Mouse (Mus musculus): ENCODE measurements around the gene Pvr. TPM values are rescaled to one million over a fixed set of nuclear protein-coding genes. Genes with fewer than 3 reads are reported as not detected.

Gene Pvr
- 12.9 and 18.0 TPM in 2 replicates for polyA plus RNA-seq (2012; rRNA removed; ENCODE audit: low replicate concordance)

DNA sequence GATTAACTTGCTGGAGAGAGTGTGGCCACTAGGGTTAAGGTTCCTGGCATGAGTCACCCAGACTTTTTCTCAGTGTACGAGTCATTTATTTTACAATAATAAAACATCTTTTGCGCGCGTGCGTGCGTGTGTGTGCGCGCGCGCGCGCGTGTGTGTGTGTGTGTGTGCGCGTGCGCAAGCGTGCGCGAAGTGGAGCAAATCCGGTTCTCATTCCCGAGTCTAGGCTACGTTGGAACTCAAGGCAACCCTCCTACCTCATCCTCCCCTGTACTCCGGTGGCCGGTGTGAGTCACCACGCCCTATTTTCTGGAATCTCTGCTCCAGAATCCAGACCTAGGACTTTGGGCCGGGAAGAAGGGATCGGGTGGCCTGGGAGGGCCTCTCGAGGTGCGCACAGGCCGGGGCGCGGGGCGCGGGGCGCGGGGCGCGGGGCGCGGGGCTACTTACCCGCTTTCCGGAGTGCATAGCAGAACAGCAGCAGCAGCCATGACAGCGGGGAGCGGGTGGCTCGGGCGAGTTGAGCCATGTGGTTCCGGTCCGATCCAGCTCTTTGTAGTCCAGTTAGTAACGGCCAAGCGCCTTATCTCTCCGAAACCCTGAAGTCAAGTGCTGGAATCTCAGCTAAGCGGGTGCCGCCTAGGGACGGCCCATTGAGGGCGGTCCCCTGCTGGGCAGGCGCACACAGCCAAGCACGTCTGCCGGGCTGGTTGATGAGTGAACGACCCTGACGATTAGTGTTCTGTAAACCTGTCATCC is at the start of gene Pvr:
Pvr (minus strand) TSS at position 655 of the 756 bp plus-strand sequence.

DNA sequence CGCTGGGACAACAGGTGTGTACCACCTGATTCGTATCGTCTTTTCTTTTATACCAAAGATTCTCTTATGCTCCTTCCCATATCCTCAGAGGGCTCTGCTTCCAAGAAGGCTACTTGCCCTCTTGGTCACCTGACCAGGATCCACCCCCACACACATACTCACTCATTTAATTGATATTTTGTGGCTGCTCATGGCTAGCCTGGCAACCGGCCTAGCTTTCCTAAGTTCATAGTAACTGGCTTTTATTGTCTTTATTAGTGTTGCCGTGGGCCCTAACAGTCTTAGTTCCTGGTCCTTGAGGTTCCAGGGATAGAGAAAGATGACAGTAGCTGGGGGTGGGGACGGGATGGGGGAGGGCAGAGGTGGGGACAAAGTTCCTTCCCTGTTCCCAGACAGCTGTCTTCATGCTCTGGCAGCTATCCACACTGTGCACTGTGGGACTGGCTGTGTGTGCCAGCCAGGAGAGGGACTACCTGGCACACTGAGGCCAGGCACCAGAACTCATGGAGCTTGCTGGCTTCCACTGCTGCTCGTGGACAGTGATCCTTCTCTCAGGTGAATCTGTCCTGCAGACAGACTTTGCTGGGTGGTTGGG is 44.1 kb upstream of the Pvr start, which contains the start of gene Ceacam20:
Ceacam20 (plus strand) TSS at position 428 of the 595 bp plus-strand sequence.

DNA sequence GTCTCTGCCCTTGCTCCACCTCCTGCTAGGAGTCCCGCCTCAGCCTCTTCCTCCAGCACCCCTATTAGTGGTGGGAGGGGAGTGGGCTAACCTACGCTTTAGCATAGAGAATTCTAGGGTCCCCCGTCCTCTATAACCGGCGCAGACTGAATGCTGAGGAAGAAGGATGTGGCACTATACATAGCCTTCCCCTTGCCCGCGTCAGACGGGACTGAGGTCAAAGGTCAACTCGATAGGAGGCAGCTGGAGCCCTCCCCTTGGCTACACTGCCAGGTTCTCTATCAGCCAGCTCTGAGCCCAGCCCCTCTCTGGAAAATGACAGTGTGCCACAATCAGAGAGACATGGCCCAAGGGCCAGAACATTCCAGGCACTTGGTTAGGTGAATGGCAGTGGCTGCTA is 29.6 kb upstream of the Pvr start, which contains the start of gene Igsf23:
Igsf23 (minus strand) TSS at position 168 of the 400 bp plus-strand sequence.

DNA sequence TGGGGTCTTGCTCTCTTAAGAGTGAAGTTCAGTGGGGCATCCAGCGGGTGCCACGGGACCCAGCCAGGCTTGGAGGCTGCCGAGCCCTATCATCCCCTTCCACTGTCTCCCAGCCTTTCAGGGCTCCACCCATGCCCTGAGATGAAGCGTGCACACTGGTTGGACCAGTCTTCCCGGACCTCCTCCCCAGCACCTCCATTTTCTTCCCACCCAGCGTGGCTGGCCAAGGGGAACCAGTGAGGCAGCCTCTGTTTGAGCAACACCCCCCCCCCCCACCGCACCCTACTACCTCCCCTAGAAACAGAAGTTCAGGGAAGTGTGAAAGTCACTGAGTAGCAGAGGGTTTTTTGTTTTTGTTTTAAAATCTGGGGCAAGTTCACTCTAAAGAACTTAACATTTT is 33.1 kb downstream of the Pvr start, which contains the start of gene Ceacam19:
Ceacam19 (minus strand) TSS at position 117 of the 400 bp plus-strand sequence.

DNA sequence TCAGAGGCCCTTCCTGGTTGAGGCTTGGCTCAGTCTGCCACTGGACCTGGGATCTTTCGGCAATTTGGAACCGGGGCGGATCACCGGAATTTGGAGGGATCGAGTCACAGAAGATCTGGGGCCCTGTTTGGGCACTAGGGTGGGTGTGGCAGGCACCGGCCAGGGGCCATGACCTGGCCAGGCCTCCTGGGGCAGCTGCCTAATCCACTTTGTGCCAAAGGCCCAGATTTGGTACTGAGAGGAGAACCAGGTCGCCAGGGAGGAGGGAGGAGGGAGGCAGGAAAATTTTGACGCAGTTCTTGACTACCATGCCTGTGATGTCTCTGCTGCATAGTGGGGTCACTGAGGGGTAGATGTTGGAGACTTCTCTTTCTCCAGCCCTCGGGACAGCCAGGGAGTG is 59.8 kb downstream of the Pvr start, which contains the start of gene Ceacam16:
Ceacam16 (minus strand) TSS at position 101 of the 400 bp plus-strand sequence.

Other genes with a start within 250 kb of the Pvr start
- 1.9 and 2.9 TPM in 2 replicates for gene Apoc2, start 243.2 kb downstream of the Pvr start, polyA plus RNA-seq (2012; rRNA removed; ENCODE audit: low replicate concordance)
- gene Gm44805, start 239.7 kb downstream of the Pvr start, polyA plus RNA-seq (2012; rRNA removed; ENCODE audit: low replicate concordance), result 1.0 TPM in 1 of 2 replicates, not detected in the other
- 21.1 TPM in 1 of 2 replicates, not detected in the other for gene Apoc4, start 239.7 kb downstream of the Pvr start, polyA plus RNA-seq (2012; rRNA removed; ENCODE audit: low replicate concordance)
- 50.4 and 58.9 TPM in 2 replicates for gene Apoc1, start 228.5 kb downstream of the Pvr start, polyA plus RNA-seq (2012; rRNA removed; ENCODE audit: low replicate concordance)
- gene Apoe, start 222.0 kb downstream of the Pvr start, polyA plus RNA-seq (2012; rRNA removed; ENCODE audit: low replicate concordance), result 2,055 and 4,405 TPM in 2 replicates
- gene Tomm40, start 205.7 kb downstream of the Pvr start, polyA plus RNA-seq (2012; rRNA removed; ENCODE audit: low replicate concordance), result 62.0 and 84.9 TPM in 2 replicates
- 45.9 and 65.6 TPM in 2 replicates for gene Nectin2, start 170.7 kb downstream of the Pvr start, polyA plus RNA-seq (2012; rRNA removed; ENCODE audit: low replicate concordance)
- 135 and 154 TPM in 2 replicates for gene Bcam, start 150.1 kb downstream of the Pvr start, polyA plus RNA-seq (2012; rRNA removed; ENCODE audit: low replicate concordance)
- 19.9 and 20.6 TPM in 2 replicates for gene Cblc, start 124.4 kb downstream of the Pvr start, polyA plus RNA-seq (2012; rRNA removed; ENCODE audit: low replicate concordance)
- gene Bcl3, start 98.4 kb downstream of the Pvr start, polyA plus RNA-seq (2012; rRNA removed; ENCODE audit: low replicate concordance), result 75.0 and 218 TPM in 2 replicates
- gene Gm19345, start 69.2 kb downstream of the Pvr start, polyA plus RNA-seq (2012; rRNA removed; ENCODE audit: low replicate concordance), result 0.88 and 1.4 TPM in 2 replicates
- gene Ceacam16, start 59.9 kb downstream of the Pvr start, polyA plus RNA-seq (2012; rRNA removed; ENCODE audit: low replicate concordance), result 1.6 and 5.1 TPM in 2 replicates
- gene Ceacam19, start 33.2 kb downstream of the Pvr start, polyA plus RNA-seq (2012; rRNA removed; ENCODE audit: low replicate concordance), result 0.12 and 0.65 TPM in 2 replicates
- gene Igsf23, start 29.6 kb upstream of the Pvr start, polyA plus RNA-seq (2012; rRNA removed; ENCODE audit: low replicate concordance), result 1.3 and 2.0 TPM in 2 replicates
- gene Ceacam20, start 44.3 kb upstream of the Pvr start, polyA plus RNA-seq (2012; rRNA removed; ENCODE audit: low replicate concordance), result 0.13 and 0.19 TPM in 2 replicates
- 0.10 TPM in 1 of 2 replicates, not detected in the other for gene Nlrp9b, start 70.3 kb upstream of the Pvr start, polyA plus RNA-seq (2012; rRNA removed; ENCODE audit: low replicate concordance)
- not detected in 2 replicates for gene Vmn1r91, start 178.5 kb upstream of the Pvr start, polyA plus RNA-seq (2012; rRNA removed; ENCODE audit: low replicate concordance)
- not detected in 2 replicates for gene Gm16442, start 201.4 kb upstream of the Pvr start, polyA plus RNA-seq (2012; rRNA removed; ENCODE audit: low replicate concordance)
- not detected in 2 replicates for gene Vmn1r93, start 217.9 kb upstream of the Pvr start, polyA plus RNA-seq (2012; rRNA removed; ENCODE audit: low replicate concordance)
- not detected in 2 replicates for gene Vmn1r94, start 247.2 kb upstream of the Pvr start, polyA plus RNA-seq (2012; rRNA removed; ENCODE audit: low replicate concordance)